Mouse (Mus musculus) testis, postnatal 14 days (tissue): ENCODE measurements at regions not wholly inside any gene's neighbourhood (a gene's known extent, or its start where the extent isn't known, plus 50 kb on each side); places are given as distances from the start of the nearest gene placed in this dataset.

Source experiments
- DNase-seq: peaks from one replicate; pipeline ENCODE4 v3.0.0; 2021; ENCODE audit warnings: low spot score

DNA sequence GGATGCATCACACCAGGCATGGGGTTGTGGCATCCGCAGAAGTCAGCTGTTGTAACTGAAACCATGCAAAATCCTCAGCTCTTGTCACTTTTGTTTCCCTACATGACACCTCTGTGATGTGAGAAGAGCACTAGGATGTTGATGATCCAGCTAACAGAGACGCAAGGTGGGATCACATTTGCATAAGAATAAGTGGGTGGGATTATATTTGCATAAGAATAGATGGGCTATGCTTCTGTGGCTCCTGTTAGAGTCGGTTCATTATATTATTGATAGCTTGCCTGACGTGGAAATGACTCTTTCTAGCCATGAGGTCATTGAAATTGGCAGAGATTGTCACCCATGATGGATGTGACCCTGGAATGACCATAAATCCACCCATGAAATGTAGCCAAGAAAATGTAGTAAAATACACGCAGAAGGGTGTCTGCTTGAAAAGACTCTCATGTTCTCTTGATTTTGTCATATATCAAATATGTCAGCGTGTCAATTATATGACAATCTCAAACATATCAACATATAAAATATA, 102.2 kb upstream of the Arg1 start:
- DNase-seq: no peak

DNA sequence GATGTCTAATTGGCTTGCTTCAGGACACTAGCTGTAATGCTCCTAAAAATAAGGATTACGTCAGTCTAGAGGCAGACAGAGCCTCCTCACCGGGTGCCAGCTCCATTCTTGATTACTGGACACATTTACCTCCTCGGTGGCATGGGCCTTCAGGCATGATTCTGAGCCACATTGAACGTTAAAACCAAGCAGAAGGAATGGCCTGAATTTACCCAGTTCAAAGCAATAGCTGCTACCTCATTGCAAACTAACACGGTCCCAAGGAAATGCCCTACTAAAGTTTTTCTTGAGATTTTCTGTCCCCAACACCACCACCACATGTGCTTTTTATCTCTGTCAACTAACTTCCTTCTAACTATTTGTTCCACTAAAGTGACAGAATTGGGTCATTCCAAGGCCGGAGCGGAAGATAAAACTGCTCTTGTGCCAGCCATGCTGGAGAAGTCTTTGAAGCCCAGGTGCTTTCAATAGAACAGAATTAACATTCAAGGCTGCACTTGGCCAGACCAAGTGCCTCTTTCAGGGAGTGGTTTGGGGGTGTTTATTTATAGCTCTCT, 96.4 kb upstream of the Arg1 start:
- DNase-seq: peak; percentile 50

DNA sequence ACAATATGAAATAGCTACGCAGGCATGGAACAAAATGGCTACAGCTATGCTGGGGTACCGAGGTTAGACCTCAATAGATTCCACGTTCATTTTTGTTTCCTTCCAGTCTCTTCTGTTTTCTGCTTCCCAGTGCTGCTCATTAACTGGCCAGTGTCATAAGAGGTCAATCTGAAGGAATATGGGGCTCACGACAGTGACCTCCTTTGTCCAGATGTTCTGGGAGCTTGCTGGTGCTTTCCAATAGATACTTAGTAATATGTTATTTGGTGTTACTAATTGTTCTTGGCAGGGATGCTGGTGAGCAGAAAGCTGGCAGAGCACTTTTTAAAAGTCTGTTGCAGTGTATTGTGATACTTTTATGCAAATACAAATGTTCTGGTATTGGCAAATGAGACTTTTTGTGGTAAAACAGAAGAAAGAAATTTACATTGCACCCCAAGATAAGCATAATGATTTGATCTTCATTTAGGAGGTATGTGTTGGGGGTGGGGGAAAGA, 95.8 kb upstream of the Arg1 start:
- DNase-seq: peak; percentile 34

DNA sequence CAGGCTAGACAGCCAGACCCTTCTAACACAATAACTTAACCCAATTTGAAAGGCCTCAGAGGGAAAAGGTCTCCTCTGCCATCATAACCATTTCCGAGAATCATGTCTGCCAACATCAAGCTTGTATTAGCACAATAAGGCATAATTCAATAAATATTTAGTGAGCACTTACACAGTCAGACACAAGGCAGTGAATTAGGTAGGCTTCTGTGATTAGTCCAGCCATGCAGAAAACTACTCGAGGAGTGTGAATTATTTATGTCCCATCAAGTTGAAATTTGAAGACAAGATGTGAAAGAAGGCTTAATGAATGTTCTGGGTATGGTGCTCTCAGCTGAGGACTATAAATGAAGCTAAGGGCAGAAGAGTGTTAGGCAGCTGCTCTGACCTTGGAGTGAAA, 91.7 kb upstream of the Arg1 start:
- no peak for DNase-seq

GRCm38 (mm10) chr10:25017843-25018242, 90.6 kb upstream of the Arg1 start:
- no peak for DNase-seq

- peak; percentile 19 for DNase-seq
Measured at GRCm38 (mm10) chr10:25016110-25016509, 88.8 kb upstream of the Arg1 start.

- no peak for DNase-seq
Measured at GRCm38 (mm10) chr10:25012129-25012528, 84.8 kb upstream of the Arg1 start.

DNA sequence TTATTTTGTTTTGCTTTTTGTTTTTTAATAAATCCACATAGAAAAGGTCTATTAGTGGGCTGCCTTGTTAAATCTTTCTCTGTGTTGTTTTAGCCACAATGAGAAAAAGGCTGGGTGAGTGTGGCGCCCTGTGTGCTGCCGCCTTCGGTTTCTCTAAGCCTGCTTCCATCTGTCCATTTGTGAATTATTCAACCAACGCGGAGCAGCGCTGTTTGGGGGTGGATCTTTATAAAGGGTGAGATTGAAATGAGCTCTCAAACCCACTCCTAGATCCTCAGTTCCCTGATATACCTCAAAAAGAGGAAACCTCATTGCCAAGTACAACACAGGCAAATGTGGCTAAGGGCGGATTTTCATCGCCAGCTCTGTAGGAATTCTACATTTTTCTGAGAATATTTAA, 74.0 kb upstream of the Arg1 start:
- no peak for DNase-seq

- DNase-seq: no peak
Measured at GRCm38 (mm10) chr10:25000231-25001222, 73.2 kb upstream of the Arg1 start.

GRCm38 (mm10) chr10:24999807-25000206, 72.5 kb upstream of the Arg1 start:
- DNase-seq: no peak

DNA sequence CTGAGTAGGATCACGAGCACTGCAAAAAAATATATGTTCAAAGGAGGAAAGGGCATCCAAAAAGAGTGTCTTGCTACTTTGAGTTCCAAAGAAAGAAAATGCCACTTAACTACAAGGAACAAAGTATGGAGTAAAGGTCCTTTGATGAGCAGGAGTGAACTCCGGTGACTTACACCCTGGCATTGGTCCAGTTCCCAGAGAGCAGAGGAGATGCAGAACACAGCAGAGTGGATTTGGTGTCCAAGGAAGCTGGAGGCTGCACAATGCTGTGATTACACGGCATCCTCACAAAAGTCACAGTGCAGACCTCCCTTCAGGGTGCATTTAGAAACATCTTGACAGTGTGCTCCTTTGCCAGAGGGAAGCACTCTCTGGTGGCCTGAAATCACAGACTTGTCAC, 70.4 kb upstream of the Arg1 start:
- no peak for DNase-seq

DNA sequence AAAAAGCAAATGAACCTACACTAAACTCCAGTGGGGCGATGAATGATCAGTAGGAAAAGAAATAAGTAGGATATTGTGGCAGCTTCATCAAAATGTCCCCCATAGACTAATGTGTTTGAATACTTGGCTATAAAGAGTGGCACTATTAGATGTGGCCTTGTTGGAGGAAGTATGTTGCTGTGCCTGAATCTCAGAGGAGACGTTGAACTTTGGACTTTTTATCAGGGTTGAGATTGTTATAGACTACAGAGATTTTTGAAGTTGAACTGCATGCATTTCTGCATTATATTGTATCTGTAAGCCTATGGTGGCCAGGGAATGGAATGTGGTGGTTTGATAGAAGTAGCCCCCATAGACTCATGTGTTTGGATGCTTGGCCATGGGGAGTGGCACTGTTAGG, 68.5 kb upstream of the Arg1 start:
- no peak for DNase-seq

GRCm38 (mm10) chr10:24989965-24990653, 62.8 kb upstream of the Arg1 start:
- DNase-seq: no peak

DNA sequence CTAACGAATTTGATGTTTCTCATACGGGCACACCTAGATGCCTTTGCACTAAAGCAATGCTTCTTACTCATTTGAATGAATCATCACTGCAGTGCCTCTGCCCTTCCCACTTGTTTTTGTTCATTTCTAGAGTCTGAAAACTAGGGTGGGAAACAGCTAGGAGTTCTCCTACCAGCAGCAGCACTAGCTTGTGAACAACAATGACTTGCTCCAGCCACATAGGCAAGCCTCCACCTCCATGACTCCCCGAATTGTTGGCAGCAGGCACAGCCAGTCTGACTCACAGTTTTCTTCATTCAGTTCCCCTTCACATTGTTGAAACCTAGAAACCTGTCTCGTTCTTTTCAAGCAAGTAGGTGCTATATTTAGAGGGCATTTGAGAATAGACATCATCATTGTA, 57.5 kb upstream of the Arg1 start:
- no peak for DNase-seq

DNA sequence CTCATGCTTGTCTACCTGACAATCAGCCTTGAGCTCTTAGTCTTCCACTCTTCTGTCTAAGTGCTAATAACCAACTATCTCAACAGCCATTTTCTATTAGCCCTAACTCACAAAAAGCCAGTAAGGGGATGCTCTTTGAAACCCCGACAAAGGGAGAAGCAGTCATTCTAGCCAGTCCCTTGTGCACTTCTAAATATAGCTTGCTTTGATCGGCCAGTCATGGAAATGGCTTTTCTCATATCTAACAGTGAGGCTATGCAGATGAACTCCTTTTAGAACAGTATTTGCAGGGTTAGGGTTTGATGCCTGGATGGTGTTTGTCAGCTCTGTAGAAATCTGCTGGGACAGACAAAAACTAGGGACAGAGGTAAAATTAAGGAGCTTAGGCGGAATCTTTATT, 54.5 kb upstream of the Arg1 start:
- no peak for DNase-seq
